Mouse (Mus musculus) embryonic fibroblast, embryonic 13.5 days (primary cell): ENCODE results near the gene Eif4a2.
"Not testable (repeated sequence)": the region's sequence is repeated elsewhere in the genome, so short reads cannot be mapped to it uniquely, and the experiment has no call there.

Experiments
- CTCF ChIP-seq: IDR thresholded peaks from 2 replicates; pipeline ENCODE4 v1.5.1; 2011; ENCODE audit warnings: mild to moderate bottlenecking, control low read depth, low read length, moderate library complexity, borderline replicate concordance; ENCODE audit not compliant: insufficient read depth
- POLR2A ChIP-seq: IDR thresholded peaks from 2 replicates; pipeline ENCODE4 v1.6.1; 2011; ENCODE audit warnings: low read depth, mild to moderate bottlenecking, control low read depth, low read length, moderate library complexity

- not testable (repeated sequence) for TF ChIP-seq POLR2A, CTCF
Observed at GRCm38 (mm10) chr16:23087159-23087558, 20.1 kb upstream of the Eif4a2 start.
